Mouse (Mus musculus) B cell, adult (primary cell): Measurements from ENCODE around the gene Zfyve21. TPM values are rescaled to one million over a fixed set of nuclear protein-coding genes. Genes with fewer than 3 reads are reported as not detected.

ENCODE experiments used
- total RNA-seq: library from RNA; stranded (reverse); gene quantifications from 4 replicates; pipeline ENCODE4 v1.2.4, GENCODE M21; 2023; ENCODE audit not compliant: inconsistent age

The Zfyve21 gene
- 1.6 to 3.4 TPM (median 2.1 TPM) in 4 replicates for total RNA-seq

DNA sequence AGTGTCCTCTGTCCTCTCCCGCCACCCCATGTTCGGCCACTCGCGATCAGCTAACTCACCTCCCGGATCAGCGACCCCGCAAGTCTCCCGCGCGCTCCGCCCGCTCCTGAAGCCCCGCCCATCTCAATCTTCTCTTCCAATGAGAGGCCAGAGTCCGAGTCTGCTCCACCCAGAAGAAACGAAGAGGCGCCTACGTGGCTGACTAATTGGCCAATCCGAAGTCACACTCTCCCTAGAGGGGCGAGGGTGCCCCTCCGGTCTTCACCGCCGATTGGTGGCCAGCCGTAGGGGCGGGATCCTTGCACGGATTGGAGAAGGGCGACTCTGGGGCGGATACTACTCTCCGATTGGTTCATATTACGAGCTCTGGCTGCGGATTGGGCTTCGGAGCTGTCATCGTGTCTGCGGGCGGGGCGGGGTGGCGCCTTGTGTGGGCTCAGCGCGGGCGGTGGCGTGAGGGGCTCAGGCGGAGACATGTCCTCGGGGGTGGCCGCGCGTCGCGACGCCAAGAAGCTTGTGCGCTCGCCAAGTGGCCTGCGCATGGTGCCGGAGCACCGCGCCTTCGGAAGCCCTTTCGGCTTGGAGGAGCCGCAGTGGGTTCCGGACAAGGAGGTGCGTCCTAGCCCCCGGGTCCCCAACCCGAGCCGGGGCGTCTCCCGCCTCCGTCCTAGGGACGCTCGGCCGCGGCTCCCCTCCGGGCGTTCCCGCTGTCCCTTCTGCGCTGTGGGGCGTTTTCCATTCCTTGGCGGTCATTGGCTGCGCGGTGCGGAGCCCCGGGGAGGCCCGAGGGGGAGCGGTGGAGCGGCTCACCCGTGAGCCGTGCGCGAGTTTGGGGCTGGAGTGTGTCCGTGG lies at the start of gene Zfyve21, which contains the start of gene Xrcc3:
Gene Zfyve21, plus strand, starts transcription at position 405 of the 852 bp plus-strand sequence.
Gene Xrcc3, minus strand, starts transcription at position 108 of the 852 bp plus-strand sequence.

Other genes with a start within 250 kb of the Zfyve21 start
- 78.0 to 91.5 TPM (median 82.6 TPM) in 4 replicates for gene Mark3, start 239.6 kb upstream of the Zfyve21 start, total RNA-seq
- 1.2 to 2.4 TPM (median 1.6 TPM) in 4 replicates for gene Ckb, start 141.8 kb upstream of the Zfyve21 start, total RNA-seq
- gene Trmt61a, start 136.1 kb upstream of the Zfyve21 start, total RNA-seq = 14.8 to 18.2 TPM (median 15.2 TPM) in 4 replicates
- 21.4 to 29.7 TPM (median 22.3 TPM) in 4 replicates for gene Bag5, start 100.9 kb upstream of the Zfyve21 start, total RNA-seq
- gene Apopt1, start 100.9 kb upstream of the Zfyve21 start, total RNA-seq = 22.4 to 28.0 TPM (median 25.9 TPM) in 4 replicates
- 61.8 to 71.7 TPM (median 69.0 TPM) in 4 replicates for gene Klc1, start 55.3 kb upstream of the Zfyve21 start, total RNA-seq
- 1.2 to 3.9 TPM (median 2.6 TPM) in 4 replicates for gene Xrcc3, start 297 bp upstream of the Zfyve21 start, total RNA-seq
- 41.6 to 52.2 TPM (median 44.6 TPM) in 4 replicates for gene Ppp1r13b, start 93.9 kb downstream of the Zfyve21 start, total RNA-seq
- 145 to 192 TPM (median 178 TPM) in 4 replicates for gene Atp5mpl, start 152.8 kb downstream of the Zfyve21 start, total RNA-seq
- gene Tdrd9, start 157.4 kb downstream of the Zfyve21 start, total RNA-seq = not detected in 4 replicates
- gene Rd3l, start 167.1 kb downstream of the Zfyve21 start, total RNA-seq = not detected in 4 replicates